Mouse (Mus musculus) liver, adult 2 months (tissue): ENCODE data around the gene Mnx1.

ENCODE experiments used
- CTCF ChIP-seq: fragments of 200-500 bp; IDR thresholded peaks from 2 replicates; pipeline ENCODE4 v1.5.1; 2011; ENCODE audit warnings: low read depth, low read length, control low read depth
- POLR2A ChIP-seq: fragments of 200-500 bp; IDR thresholded peaks from 2 replicates; pipeline ENCODE4 v1.6.1; 2011; ENCODE audit warnings: low read length, control low read depth; ENCODE audit not compliant: insufficient read depth; ENCODE audit errors: extremely low read depth

DNA sequence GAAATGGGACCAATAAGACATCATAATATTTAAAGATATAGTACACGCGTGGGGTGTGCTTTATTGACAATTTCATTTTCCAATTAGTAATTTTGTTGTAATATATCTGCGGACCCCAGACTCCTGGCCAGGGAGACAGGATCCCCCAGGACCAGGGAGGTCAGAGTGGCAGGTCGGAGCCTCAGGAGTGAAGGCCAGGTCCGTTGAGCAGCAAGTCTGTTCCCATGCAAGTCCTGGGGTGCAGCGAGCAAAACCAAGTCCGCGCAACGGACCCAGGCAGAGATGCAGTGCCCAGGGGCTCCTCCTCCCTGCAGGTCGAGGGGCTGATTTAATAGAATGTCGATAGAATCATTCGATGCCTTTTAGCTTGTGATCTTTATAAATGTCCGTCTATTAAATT lies 9.1 kb upstream of the Mnx1 start:
- no peak for TF ChIP-seq CTCF
- TF ChIP-seq POLR2A = no peak
